Mouse (Mus musculus) small intestine, adult 2 months (tissue): ENCODE measurements at regions not wholly inside any gene's neighbourhood (a gene's known extent, or its start where the extent isn't known, plus 50 kb on each side); places are given as distances from the start of the nearest gene placed in this dataset.

Experiments
- H3K27ac ChIP-seq: fragments of 200-500 bp; 2 replicates; pipeline ENCODE4 v1.5.1; 2012; ENCODE audit warnings: low read depth, low read length, control low read depth, inconsistent platforms; ENCODE audit not compliant: insufficient read depth
- H3K27me3 ChIP-seq: fragments of 200-500 bp; 2 replicates; pipeline ENCODE4 v1.6.1; 2012; ENCODE audit warnings: mild to moderate bottlenecking, moderate library complexity, low read length, inconsistent platforms; ENCODE audit not compliant: control insufficient read depth, insufficient read depth
- H3K36me3 ChIP-seq: fragments of 200-500 bp; 2 replicates; pipeline ENCODE4 v1.6.1; 2012; ENCODE audit warnings: mild to moderate bottlenecking, low read length, control low read depth, inconsistent platforms; ENCODE audit not compliant: control insufficient read depth, insufficient read depth
- H3K4me1 ChIP-seq: fragments of 200-500 bp; 2 replicates; pipeline ENCODE4 v1.6.1; 2012; ENCODE audit warnings: low read length, inconsistent platforms, mixed read lengths; ENCODE audit not compliant: control insufficient read depth, insufficient read depth, insufficient read length
- H3K4me3 ChIP-seq: fragments of 200-500 bp; 2 replicates; pipeline ENCODE4 v1.5.1; 2012; ENCODE audit warnings: low read depth, mild to moderate bottlenecking, control low read depth, inconsistent platforms, low read length, moderate library complexity
- CTCF ChIP-seq: fragments of 200-500 bp; IDR thresholded peaks from 2 replicates; pipeline ENCODE4 v1.5.1; 2012; ENCODE audit warnings: low read depth, mild to moderate bottlenecking, control low read depth, inconsistent platforms, low read length, moderate library complexity, mixed read lengths; ENCODE audit not compliant: insufficient replicate concordance, insufficient read length; ENCODE audit errors: extremely low read depth
- POLR2A ChIP-seq: fragments of 200-500 bp; IDR thresholded peaks from 2 replicates; pipeline ENCODE4 v1.6.1; 2012; ENCODE audit warnings: low read depth, mild to moderate bottlenecking, control low read depth, inconsistent platforms, low read length, moderate library complexity
- WGBS: fragments of 180-500 bp; shearing (Covaris S2); methylation state at CpG from one replicate; pipeline ENCODE4 v1.1.7; 2018; 5-methylcytosine and 5-hydroxymethylcytosine counted together

DNA sequence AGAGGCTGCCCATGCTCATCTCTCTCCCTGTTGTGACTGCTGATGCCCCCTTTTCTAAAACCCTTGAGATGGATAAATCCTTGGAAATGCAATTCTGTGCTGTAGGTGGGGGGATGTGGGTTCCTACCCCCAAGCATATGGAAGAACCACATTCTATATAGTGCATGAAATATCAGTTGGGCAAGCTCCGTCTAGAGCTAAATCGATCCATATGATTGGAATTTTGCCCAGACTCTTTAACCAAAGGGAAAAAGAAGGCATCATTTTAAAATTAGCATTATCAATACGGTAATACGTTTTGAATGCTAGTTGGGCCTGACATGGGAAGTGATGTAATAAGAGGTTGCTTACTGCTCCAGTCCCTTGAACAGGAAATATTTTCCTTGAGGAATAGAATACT lies 411.1 kb upstream of the Sox9 start:
- WGBS: 90% methylated on average over 4 of the region's 4 CpGs
- no peaks in the 10 kb centered on the region for H3K36me3 ChIP-seq
- no peaks in the 10 kb centered on the region for H3K4me1 ChIP-seq

GRCm38 (mm10) chr11:112400069-112400468 lies 382.0 kb upstream of the Sox9 start:
- Histone ChIP-seq H3K36me3 (no peaks in the 10 kb centered on the region), H3K27me3 (no peaks in the 10 kb centered on the region), H3K4me1 (no peaks in the 10 kb centered on the region), H3K4me3 (no peak overlapping the region), H3K27ac (no peak overlapping the region)
- 87% methylated on average over 3 of the region's 3 CpGs for WGBS
- TF ChIP-seq CTCF: no peak
- TF ChIP-seq POLR2A: no peak

More for the DNA sequence above, 411.1 kb upstream of the Sox9 start:
- H3K27me3 ChIP-seq: no peaks in the 10 kb centered on the region
- no peak overlapping the region for H3K4me3 ChIP-seq
- no peak overlapping the region for H3K27ac ChIP-seq
- no peak for TF ChIP-seq CTCF
- no peak for TF ChIP-seq POLR2A

DNA sequence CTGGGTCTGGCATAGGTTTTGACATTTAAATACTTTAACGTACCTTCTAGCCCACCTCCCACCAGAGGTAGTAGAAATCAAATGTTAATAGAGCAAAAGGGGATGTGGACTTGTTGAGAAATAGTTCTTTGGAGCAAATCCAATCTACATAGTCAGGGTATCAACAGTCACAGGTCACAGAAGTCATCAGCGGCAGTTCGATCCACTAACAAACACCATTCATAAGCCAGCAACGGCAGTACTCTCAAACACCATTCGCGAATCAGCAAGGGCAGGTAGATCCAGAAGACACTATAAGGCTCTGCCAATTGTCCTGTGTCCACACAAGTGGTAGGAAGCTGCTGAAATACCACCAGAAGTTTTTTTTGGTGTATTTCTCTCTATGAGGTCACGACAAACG lies 374.3 kb upstream of the Sox9 start:
- H3K4me1 ChIP-seq: no peaks in the 10 kb centered on the region
- TF ChIP-seq POLR2A (no peak), CTCF (no peak)
- WGBS: 93% methylated on average over 8 of the region's 8 CpGs
- no peak overlapping the region for H3K4me3 ChIP-seq
- H3K27ac ChIP-seq: no peak overlapping the region
- H3K27me3 ChIP-seq: no peaks in the 10 kb centered on the region
- H3K36me3 ChIP-seq: no peaks in the 10 kb centered on the region

DNA sequence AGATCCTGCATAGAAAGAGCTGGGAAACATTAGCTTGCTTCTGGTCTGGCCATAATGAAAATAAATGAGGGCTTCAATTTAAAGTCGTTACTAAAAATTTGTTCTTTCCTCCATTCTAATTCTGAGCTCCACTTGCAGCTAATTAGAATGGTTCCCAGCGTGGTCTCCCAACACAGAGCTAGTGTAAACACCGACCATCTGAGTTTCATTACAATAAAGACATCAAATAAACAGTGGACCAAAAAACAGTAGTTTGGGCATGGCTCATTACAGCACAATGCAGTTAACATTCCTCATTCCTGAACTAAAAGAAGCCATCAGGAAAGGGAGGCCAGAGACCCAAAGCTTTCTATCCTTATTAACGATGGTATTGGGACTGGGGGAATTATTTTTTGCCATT lies 369.6 kb upstream of the Sox9 start:
- WGBS: 56% methylated on average over 4 of the region's 4 CpGs
- no peaks in the 10 kb centered on the region for H3K36me3 ChIP-seq
- no peak for TF ChIP-seq CTCF
- TF ChIP-seq POLR2A: no peak
- H3K4me3 ChIP-seq: no peak overlapping the region
- no peaks in the 10 kb centered on the region for H3K4me1 ChIP-seq
- H3K27me3 ChIP-seq: no peaks in the 10 kb centered on the region
- H3K27ac ChIP-seq: no peak overlapping the region

GRCm38 (mm10) chr11:112442639-112443038 lies 339.4 kb upstream of the Sox9 start:
- Histone ChIP-seq H3K4me3 (no peak overlapping the region), H3K27ac (no peak overlapping the region), H3K4me1 (no peaks in the 10 kb centered on the region), H3K27me3 (no peaks in the 10 kb centered on the region), H3K36me3 (no peaks in the 10 kb centered on the region)
- 77% methylated on average over 1 of the region's 1 CpGs for WGBS
- no peak for TF ChIP-seq POLR2A
- TF ChIP-seq CTCF: no peak

DNA sequence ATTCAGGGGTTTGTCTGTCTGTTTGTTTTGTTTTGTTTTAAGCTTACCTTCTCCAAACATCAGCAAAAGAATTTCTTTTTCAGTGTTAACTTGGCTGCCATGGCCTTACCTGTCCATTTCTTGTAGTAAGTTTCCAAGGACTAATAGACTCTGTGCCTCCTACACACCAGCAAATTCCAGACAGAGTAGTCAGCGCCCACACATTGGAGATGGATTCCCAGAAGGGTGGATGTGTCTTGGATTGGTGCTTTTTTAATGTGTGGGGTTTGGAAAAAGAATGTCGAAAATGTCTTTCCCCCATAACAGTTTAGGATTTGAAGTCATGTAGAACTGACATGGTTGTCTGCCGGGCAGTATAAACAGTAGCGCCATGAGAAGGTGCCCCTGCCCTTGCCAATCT lies 338.1 kb upstream of the Sox9 start:
- no peaks in the 10 kb centered on the region for H3K27me3 ChIP-seq
- no peaks in the 10 kb centered on the region for H3K4me1 ChIP-seq
- no peak overlapping the region for H3K27ac ChIP-seq
- H3K36me3 ChIP-seq: no peaks in the 10 kb centered on the region
- whole genome bisulfite sequencing: 82% methylated on average over 4 of the region's 4 CpGs
- no peak for TF ChIP-seq POLR2A
- no peak overlapping the region for H3K4me3 ChIP-seq

- H3K4me3 ChIP-seq: no peak overlapping the region
- no peak overlapping the region for H3K27ac ChIP-seq
- H3K27me3 ChIP-seq: no peaks in the 10 kb centered on the region
- no peaks in the 10 kb centered on the region for H3K4me1 ChIP-seq
- TF ChIP-seq POLR2A (no peak), CTCF (no peak)
- no peaks in the 10 kb centered on the region for H3K36me3 ChIP-seq
- WGBS: 73% methylated on average over 5 of the region's 5 CpGs
These were observed 332.4 kb upstream of the Sox9 start for GRCm38 (mm10) chr11:112449632-112450031.

DNA sequence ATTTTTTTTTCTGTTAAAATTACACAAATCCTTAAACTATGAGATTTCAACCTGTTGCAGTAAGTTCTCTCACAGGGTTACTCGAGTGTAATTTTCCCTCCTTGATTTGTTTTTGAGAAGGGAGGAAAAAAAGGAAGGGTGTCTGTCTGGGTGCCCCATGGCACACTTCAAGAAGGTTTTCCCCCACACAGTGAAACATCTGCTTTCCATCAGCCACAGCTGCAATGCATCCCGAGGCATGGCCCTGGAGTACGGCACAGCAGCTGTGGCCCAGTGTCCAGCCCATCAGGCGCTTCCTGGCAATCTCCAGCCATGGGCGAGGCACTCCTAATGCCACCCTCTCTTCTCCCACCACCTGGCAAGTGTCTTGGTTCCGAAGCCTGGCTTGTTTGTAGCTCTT lies 331.8 kb upstream of the Sox9 start:
- 47% methylated on average over 6 of the region's 6 CpGs for WGBS
- Histone ChIP-seq H3K36me3 (no peaks in the 10 kb centered on the region), H3K4me3 (no peak overlapping the region), H3K27ac (no peak overlapping the region), H3K4me1 (no peaks in the 10 kb centered on the region), H3K27me3 (no peaks in the 10 kb centered on the region)
- no peak for TF ChIP-seq CTCF
- no peak for TF ChIP-seq POLR2A

DNA sequence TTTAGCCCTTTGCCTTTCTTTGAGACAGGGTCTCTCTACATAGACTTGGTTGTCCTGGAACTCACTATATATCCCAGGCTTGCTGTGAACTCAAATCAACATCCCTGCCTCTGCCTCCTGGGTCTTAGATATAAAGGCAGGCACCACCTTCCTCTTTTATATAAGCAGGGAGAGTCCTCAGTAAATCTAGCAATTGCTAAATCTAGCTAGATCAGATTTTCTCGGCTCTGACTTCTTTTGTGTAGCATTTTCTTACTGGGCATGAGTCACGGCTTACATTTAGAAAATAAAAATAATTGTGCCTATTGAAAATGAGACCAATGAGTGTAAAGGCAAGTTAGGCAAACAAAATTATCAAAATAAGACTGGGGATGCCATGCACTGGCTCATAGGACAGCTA lies 323.9 kb upstream of the Sox9 start:
- 90% methylated on average over 2 of the region's 2 CpGs for WGBS
- H3K36me3 ChIP-seq: no peaks in the 10 kb centered on the region
- H3K27me3 ChIP-seq: no peaks in the 10 kb centered on the region
- no peak overlapping the region for H3K4me3 ChIP-seq
- no peaks in the 10 kb centered on the region for H3K4me1 ChIP-seq
- TF ChIP-seq POLR2A: no peak
- no peak for TF ChIP-seq CTCF
- no peak overlapping the region for H3K27ac ChIP-seq
